Mouse (Mus musculus) heart, postnatal 36 days (tissue): Measurements from ENCODE around the gene Ppargc1a. TPM values are rescaled to one million over a fixed set of nuclear protein-coding genes. Genes with fewer than 3 reads are reported as not detected.
A peak's percentile ranks its signal among the peaks of the same experiment; 100 is the strongest.

Source experiments
- DNase-seq, 2 experiments: peaks; one replicate each; pipeline ENCODE4 v3.0.0; 2021 to 2022
- intact Hi-C: fragments of 180-260 bp; cut with DNase I; formaldehyde crosslinking; loops from one replicate; pipeline ENCODE4 v1.15.1; 2025
- total RNA-seq, 2 experiments: library from RNA; stranded (reverse); gene quantifications; 2 replicates each; pipeline ENCODE4 v1.2.3; 2021

Gene Ppargc1a
- total RNA-seq, 2 experiments from 2014 or later = 96.2 to 152 TPM

- intact Hi-C loops = no loop called here
- no peak for DNase-seq
Measured at GRCm38 (mm10) chr5:51520807-51521206, 46.7 kb downstream of the Ppargc1a start.

DNA sequence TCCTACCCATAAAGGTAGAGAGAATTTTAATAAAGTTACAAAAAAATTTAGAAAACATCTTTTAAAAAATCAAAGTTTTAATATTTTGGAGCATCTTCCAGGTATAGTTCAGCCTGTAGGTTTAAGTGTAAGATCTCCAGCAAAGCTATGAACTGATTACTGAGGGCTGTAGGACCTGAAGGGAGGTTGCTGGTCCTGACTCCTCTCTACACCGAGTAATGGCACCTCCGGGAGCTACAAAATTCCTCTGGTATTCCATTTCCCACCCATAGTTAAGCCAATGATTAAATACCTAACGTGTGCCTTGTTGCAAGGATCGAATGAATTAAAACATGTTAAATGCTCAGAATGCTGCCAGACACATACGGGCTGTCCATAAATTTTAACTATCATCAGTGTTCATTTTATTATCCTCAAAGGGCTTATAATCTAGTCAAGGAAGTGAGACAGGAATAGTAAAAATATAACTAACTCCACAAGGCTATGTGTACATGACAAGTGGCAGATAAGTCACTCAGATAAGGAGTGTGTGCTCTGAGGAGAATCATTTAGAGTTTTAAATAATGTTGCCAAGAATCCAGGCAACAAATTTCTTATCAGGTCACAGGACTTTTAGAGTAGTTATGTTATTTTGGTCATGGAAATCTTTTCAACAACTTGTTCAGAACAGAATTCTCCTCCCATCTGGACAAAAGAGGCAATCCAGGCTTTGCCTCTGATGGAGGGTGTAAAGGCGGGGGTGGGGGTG lies 49.9 kb downstream of the Ppargc1a start:
- intact Hi-C loops = no loop called here
- no peak for DNase-seq

DNA sequence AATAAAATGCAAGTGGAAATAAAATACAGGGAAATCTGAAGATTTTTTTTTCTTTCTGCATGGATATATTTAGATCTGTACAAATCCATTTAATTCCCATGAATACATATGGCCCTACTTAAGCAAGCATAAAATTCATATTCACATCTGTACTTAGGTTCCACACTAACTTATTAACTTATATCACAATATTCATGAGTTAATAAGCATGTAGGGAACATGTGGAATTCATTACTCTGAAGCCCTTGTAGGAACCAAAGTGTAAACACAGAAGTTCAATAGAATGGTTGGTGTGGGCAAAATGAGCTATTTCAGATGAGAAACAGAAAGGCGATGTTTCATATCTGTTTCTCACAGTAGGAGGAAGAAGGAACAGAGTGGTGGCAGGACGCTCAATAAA lies 62.9 kb downstream of the Ppargc1a start:
- no peak for DNase-seq
- intact Hi-C loops = no loop called here

- intact Hi-C loops = no loop called here
- no peak for DNase-seq
Measured at GRCm38 (mm10) chr5:51497910-51498517, 69.5 kb downstream of the Ppargc1a start.

- intact Hi-C loops = no loop called here
- no peak for DNase-seq
Measured at GRCm38 (mm10) chr5:51495446-51495845, 72.1 kb downstream of the Ppargc1a start.

DNA sequence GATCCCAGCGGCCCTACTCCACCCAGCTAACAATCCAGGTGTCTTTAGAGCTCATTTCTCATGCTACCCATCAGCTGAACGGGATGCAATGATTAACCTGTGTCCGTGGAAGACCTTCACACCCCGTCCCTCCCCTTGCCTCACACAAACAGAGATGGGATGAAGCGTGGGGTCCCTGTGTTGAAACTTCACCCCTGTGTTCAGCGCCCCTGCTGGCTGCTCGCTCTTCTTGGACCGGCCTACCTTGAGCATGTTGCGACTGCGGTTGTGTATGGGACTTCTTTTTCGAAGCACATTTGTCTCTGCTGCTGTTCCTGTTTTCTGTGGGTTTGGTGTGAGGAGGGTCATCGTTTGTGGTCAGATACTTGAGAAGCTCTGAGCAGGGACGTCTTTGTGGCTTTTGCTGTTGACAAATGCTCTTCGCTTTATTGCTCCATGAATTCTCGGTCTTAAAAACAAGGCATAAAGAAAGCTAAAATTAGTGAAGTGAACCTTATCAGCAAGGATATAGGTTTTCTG lies 73.1 kb downstream of the Ppargc1a start:
- DNase-seq = no peak
- intact Hi-C loops = no loop called here

DNA sequence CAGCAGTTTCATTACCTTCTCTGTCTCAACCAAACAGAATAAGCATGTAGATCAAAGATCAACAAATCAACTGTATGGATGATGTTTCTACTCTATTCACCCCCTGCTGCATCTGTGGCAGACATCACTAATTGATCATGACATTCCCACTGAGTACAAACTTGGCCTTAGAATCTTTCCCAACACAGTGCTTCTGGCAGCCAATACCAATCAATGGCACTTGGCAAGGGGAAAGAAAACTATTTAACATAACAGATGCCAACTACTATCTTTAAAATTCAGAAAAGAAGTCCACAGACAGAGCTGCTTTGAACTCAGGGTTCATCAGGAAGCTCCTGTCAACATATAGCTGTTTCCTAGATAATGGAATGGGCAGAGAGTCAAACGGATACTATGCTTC lies 83.8 kb downstream of the Ppargc1a start:
- intact Hi-C loops = no loop called here
- DNase-seq = no peak

DNA sequence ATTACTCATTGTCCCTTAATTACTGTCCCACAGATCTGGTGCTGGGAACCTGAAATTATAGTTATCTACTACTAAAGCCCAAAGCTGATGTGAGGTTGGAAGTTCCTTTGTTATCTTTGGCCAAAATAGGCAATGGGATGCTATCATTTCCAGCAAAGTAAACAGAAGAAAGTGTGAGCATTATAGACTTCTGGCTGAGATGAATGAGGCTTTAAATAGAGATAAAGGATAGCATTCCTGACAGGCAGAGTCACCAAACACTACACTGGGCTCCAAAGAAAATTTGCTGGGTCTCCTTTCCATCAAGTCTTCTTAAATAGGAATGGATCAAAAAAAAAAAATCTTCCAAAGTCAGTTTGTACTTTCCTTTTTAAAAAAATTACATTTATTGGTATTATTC lies 87.7 kb downstream of the Ppargc1a start:
- no peak for DNase-seq
- intact Hi-C loops = loop anchor here (5.0 kb wide), 1 partner anchor 112 kb away; no protein-coding TSS in a partner anchor

GRCm38 (mm10) chr5:51479456-51479855 lies 88.1 kb downstream of the Ppargc1a start:
- no peak for DNase-seq
- intact Hi-C loops = loop anchor here (5.0 kb wide), 1 partner anchor 113 kb away; no protein-coding TSS in a partner anchor

- DNase-seq = no peak
- intact Hi-C loops = loop anchor here (5.0 kb wide), 1 partner anchor 114 kb away; no protein-coding TSS in a partner anchor
Measured at GRCm38 (mm10) chr5:51478319-51478994, 89.1 kb downstream of the Ppargc1a start.

DNA sequence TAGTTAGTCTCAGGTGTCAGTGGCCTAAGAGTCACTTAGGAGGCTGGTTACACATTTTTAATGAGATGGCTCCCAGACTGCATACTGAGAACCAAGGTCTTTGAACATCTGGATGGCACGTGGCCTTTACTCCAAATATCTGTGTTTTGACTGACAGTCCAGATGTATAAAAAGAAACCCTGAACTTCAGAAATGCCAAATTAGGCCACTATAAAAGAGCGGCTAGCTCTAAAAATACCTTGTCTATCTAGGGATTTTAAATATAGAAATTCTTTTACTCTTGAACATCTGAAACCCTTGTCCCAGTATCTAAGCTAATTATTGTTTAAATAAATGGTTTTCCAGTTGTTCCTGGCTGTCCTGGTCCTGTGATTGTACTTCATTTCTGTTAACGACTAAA lies 90.4 kb downstream of the Ppargc1a start:
- intact Hi-C loops = loop anchor here (5.0 kb wide), 1 partner anchor 115 kb away; no protein-coding TSS in a partner anchor

GRCm38 (mm10) chr5:51475034-51475541 lies 92.4 kb downstream of the Ppargc1a start:
- intact Hi-C loops = loop anchor here (5.0 kb wide), 1 partner anchor 117 kb away; no protein-coding TSS in a partner anchor
- no peak for DNase-seq

More for the DNA sequence above, 90.4 kb downstream of the Ppargc1a start:
- no peak for DNase-seq

GRCm38 (mm10) chr5:51471614-51472013 lies 95.9 kb downstream of the Ppargc1a start:
- DNase-seq = no peak
- intact Hi-C loops = no loop called here

DNA sequence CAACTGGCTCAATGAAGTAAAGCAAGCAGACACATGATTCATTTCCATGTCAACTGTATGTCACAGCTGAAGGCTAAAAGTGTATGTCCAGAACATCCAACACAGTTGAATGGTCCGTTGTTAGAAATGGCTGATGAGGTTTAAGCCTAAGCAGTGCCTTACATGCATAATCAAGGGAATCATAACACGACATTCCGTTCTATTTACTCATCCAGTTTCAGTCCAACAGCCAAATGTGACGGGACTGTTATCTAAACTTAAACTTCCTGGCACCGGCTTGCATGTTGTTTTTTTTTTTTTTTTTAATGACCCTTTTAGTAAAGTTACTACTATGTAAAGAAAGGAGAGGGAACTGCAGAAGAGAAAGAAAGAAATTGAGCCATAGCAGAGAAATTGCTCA lies 101.5 kb downstream of the Ppargc1a start:
- intact Hi-C loops = no loop called here
- DNase-seq = no peak

GRCm38 (mm10) chr5:51452033-51452432 lies 115.5 kb downstream of the Ppargc1a start:
- DNase-seq = peak in 1 of 2 experiments; percentile 10
- intact Hi-C loops = no loop called here

DNA sequence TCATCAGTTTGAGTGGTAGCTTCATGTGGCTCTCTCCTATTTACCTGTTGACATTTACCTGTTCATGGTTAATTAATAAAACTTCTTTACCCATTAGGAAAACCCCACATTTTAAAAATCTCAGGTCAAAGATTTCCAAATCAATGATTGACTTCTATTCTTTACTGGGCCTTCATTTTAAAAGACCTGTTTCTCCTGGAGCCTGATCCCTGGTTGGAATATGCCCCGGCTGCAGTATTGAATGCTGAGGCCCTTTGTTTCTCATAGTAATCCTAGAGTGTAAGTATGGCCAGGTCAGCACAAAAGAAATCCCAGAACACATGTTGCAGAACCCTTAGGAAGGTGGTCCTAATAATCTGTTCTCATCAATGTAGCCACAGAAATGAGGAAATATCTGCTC lies 119.9 kb downstream of the Ppargc1a start:
- no peak for DNase-seq
- intact Hi-C loops = no loop called here

DNA sequence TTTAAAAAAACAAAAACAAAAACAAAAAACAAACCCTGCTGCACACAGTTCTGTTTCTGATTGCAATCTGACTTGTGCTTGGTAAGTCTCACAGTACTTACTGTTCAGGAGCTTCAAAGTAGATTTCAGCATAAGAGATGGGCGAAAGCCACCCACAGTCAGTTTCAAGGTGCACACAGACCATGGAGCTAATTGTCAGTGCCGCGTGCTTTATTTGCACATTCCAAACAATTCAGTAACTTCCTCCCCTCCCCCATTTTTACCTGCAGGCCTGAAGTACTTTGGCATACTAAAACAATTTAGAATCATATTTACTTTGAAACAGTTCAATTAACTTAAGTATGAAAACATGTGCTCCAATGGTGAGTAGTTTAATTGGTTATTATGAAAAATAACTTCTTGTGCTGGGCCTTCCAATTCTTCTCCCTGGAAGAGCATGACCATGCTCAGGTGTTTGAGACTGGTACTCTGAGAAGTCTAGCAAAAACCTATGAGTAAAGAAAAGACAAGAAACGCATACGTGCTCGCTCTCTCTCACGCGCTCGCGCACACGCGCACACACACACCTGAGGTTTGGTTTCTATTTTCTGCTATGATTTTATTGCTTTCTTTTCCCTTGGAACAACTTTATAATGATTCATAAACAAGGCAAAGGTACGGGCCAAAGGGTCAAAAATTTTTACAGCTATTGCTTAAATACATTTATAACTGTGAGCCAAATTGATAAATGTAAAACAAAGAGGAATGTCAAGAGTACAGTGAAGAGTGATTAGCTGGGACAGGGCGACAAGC lies 121.0 kb downstream of the Ppargc1a start:
- intact Hi-C loops = no loop called here
- DNase-seq = no peak

DNA sequence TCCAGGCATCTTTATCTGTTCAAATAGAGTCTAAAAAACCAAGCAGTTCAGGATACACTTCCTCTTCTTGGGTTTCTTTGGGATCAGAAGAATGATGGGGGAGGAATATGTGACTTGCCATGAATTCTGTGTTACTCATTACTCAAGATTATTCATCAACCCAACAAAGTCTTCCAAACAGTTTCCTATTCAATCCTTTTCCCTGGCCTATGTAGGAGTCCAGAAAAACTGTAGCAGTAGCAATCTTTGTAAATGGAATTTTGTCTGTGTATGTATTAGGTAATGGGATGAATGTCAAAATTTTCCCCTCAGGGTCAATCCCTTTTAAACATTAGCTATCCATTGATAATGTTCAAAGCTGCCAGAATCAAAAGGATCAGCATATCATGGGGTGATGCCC lies 121.8 kb downstream of the Ppargc1a start:
- no peak for DNase-seq
- intact Hi-C loops = no loop called here

DNA sequence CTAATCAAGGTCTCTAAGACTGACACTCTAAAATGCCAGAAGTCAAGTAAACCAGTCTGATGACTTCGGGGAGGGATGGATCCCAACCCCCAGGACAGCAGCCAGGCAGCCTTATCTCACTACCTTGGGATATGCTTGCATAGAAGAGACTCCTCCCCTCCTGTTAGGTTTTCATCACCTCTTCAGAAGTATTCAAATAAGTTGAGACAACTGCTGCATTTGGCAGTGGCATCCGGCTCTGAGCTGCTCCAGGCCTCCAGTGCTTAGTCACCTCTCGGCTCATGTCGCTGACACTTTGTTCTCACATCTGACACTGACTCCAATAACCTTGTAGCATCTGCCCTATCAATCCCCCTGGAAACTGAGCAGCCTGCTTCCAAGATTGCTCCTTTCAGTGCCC lies 127.8 kb downstream of the Ppargc1a start:
- DNase-seq = peak in 1 of 2 experiments; percentile 5
- intact Hi-C loops = loop anchor here (10.0 kb wide), 1 partner anchor 95 kb away; no protein-coding TSS in a partner anchor

DNA sequence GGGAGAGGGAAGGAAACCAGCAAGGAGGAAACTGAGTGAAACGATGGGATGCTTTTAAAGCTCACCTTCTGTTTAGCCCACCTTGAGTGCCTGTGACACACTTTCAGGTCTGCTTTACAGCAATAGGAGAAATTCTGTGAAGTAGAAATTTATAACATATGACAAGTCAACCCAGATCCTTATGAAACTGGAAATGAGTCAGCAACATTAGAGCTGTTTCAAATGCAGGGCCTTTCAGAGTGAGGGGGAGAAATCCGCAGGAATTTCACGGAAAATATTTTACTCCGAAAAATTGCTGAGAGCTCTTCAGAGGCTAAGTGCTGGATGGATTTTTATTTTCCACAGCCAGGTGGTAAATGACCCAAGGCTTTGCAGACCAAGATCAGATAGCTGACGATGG lies 133.6 kb downstream of the Ppargc1a start:
- no peak for DNase-seq
- intact Hi-C loops = loop anchor here (10.0 kb wide), 1 partner anchor 89 kb away; no protein-coding TSS in a partner anchor
